Mouse (Mus musculus) E14TG2a.4 (cell line): ENCODE data around the gene Ybx1.

ENCODE experiments used
- H3K27me3 ChIP-seq: 2 replicates; pipeline ENCODE4 v1.6.1; 2014; ENCODE audit warnings: low read length, control low read depth; ENCODE audit not compliant: insufficient read depth
- H3K36me3 ChIP-seq: 2 replicates; pipeline ENCODE4 v1.6.1; 2014; ENCODE audit warnings: low read length, control low read depth; ENCODE audit not compliant: insufficient read depth
- H3K4me1 ChIP-seq: replicated peaks from 2 replicates; pipeline ENCODE4 v1.6.1; 2014; ENCODE audit warnings: low read depth, low read length, control low read depth
- H3K4me3 ChIP-seq: replicated peaks from 2 replicates; pipeline ENCODE4 v1.5.1; 2014; ENCODE audit warnings: mild to moderate bottlenecking, low read length
- H3K9me3 ChIP-seq: 2 replicates; pipeline ENCODE4 v1.6.1; 2014; ENCODE audit warnings: low read length, control low read depth
- CTCF ChIP-seq: conservative IDR thresholded peaks from 2 replicates; pipeline ENCODE4 v1.5.1; 2014; ENCODE audit warnings: low read length
- NANOG ChIP-seq: IDR thresholded peaks from 2 replicates; pipeline ENCODE4 v1.6.1; 2014; ENCODE audit warnings: borderline replicate concordance, low read length, mixed read lengths
- POU5F1 ChIP-seq: IDR thresholded peaks from 2 replicates; pipeline ENCODE4 v1.6.1; 2014; ENCODE audit warnings: low read length, borderline replicate concordance

Ybx1 gene

GRCm38 (mm10) chr4:119259344-119260254, 34.8 kb downstream of the Ybx1 start:
- Histone ChIP-seq H3K4me1 (peaks cover 70% of the 10 kb centered on the region), H3K9me3 (no peaks in the 10 kb centered on the region), H3K4me3 (no peak overlapping the region), H3K27me3 (0 out of 2 replicates have a peak, but pooled peaks cover 3% of the 10 kb centered on the region), H3K36me3 (no peaks in the 10 kb centered on the region)
- TF ChIP-seq NANOG (no peak), CTCF (no peak), POU5F1 (no peak)

- Histone ChIP-seq H3K27me3 (peaks cover 25% of the 10 kb centered on the region), H3K36me3 (no peaks in the 10 kb centered on the region), H3K4me3 (no peak overlapping the region), H3K4me1 (peaks cover 65% of the 10 kb centered on the region), H3K9me3 (no peaks in the 10 kb centered on the region)
- TF ChIP-seq POU5F1 (no peak), NANOG (no peak), CTCF (no peak)
Observed at GRCm38 (mm10) chr4:119257083-119257482, 37.3 kb downstream of the Ybx1 start.

- H3K27me3 ChIP-seq: peaks cover 25% of the 10 kb centered on the region
- TF ChIP-seq CTCF (no peak), POU5F1 (no peak), NANOG (no peak)
- no peaks in the 10 kb centered on the region for H3K9me3 ChIP-seq
- peak within 1 kb of the TSS; percentile 74 for H3K4me3 ChIP-seq
- H3K4me1 ChIP-seq: peaks cover 51% of the 10 kb centered on the region
- H3K36me3 ChIP-seq: no peaks in the 10 kb centered on the region
Observed at GRCm38 (mm10) chr4:119255351-119255750, 39.1 kb downstream of the Ybx1 start, which contains the start of gene Cldn19. Gene Cldn19 (plus strand): TSS chr4:119255414.

- H3K36me3 ChIP-seq: no peaks in the 10 kb centered on the region
- no peak for TF ChIP-seq POU5F1
- no peak for TF ChIP-seq CTCF
- TF ChIP-seq NANOG: no peak
Observed at GRCm38 (mm10) chr4:119254012-119254618, 40.3 kb downstream of the Ybx1 start.

GRCm38 (mm10) chr4:119252025-119252808, 42.2 kb downstream of the Ybx1 start:
- Histone ChIP-seq H3K4me1 (peaks cover 51% of the 10 kb centered on the region), H3K9me3 (no peaks in the 10 kb centered on the region), H3K4me3 (no peak overlapping the region), H3K27me3 (peaks cover 25% of the 10 kb centered on the region), H3K36me3 (peaks cover 12% of the 10 kb centered on the region; the same call in 1 of the 2 replicates)
- no peak for TF ChIP-seq NANOG
- TF ChIP-seq CTCF: no peak
- TF ChIP-seq POU5F1: no peak

More at GRCm38 (mm10) chr4:119254012-119254618, 40.3 kb downstream of the Ybx1 start:
- Histone ChIP-seq H3K4me3 (0 out of 2 replicates have a peak overlapping the region, but pooled peaks have one; percentile 13), H3K27me3 (peaks cover 25% of the 10 kb centered on the region), H3K9me3 (no peaks in the 10 kb centered on the region), H3K4me1 (peaks cover 49% of the 10 kb centered on the region)

GRCm38 (mm10) chr4:119248407-119248965, 45.9 kb downstream of the Ybx1 start:
- Histone ChIP-seq H3K9me3 (no peaks in the 10 kb centered on the region), H3K36me3 (peaks cover 48% of the 10 kb centered on the region), H3K4me3 (peak overlapping the region; percentile 65; the same call in 1 of the 2 replicates), H3K4me1 (peaks cover 65% of the 10 kb centered on the region), H3K27me3 (peaks cover 11% of the 10 kb centered on the region)
- TF ChIP-seq CTCF (no peak), NANOG (no peak), POU5F1 (no peak)

GRCm38 (mm10) chr4:119247462-119248235, 46.8 kb downstream of the Ybx1 start:
- H3K27me3 ChIP-seq: 0 out of 2 replicates have a peak, but pooled peaks cover 2% of the 10 kb centered on the region
- H3K4me1 ChIP-seq: peaks cover 65% of the 10 kb centered on the region
- TF ChIP-seq CTCF: peak; percentile 27; the same call in 1 of the 2 replicates
- no peak for TF ChIP-seq POU5F1
- no peaks in the 10 kb centered on the region for H3K9me3 ChIP-seq
- peaks cover 50% of the 10 kb centered on the region for H3K36me3 ChIP-seq
- peak overlapping the region; percentile 65 for H3K4me3 ChIP-seq
